Mouse (Mus musculus) kidney, embryonic 14.5 days (tissue): ENCODE measurements at regions not wholly inside any gene's neighbourhood (a gene's known extent, or its start where the extent isn't known, plus 50 kb on each side); places are given as distances from the start of the nearest gene placed in this dataset.

Experiments
- ATAC-seq: fragments of 200-750 bp; cut with Nextera tagmentation; 2 replicates; pipeline ENCODE4 v1.8.0; 2017; ENCODE audit warnings: moderate number of reproducible peaks, mild to moderate bottlenecking, moderate TSS enrichment, moderate library complexity; ENCODE audit not compliant: low FRiP score, low TSS enrichment
- H3K27ac ChIP-seq: fragments of 300-500 bp; sonication (generic); 2 replicates; pipeline ENCODE4 v1.5.1; 2014; ENCODE audit warnings: low read depth, mild to moderate bottlenecking, low read length, moderate library complexity, mixed read lengths
- H3K27me3 ChIP-seq: fragments of 300-500 bp; sonication (generic); 2 replicates; pipeline ENCODE4 v1.6.1; 2014; ENCODE audit warnings: mild to moderate bottlenecking, low read length; ENCODE audit not compliant: control insufficient read depth, insufficient read depth
- H3K36me3 ChIP-seq: fragments of 300-500 bp; sonication (generic); 2 replicates; pipeline ENCODE4 v1.6.1; 2014; ENCODE audit warnings: low read length, mixed read lengths; ENCODE audit not compliant: control insufficient read depth, insufficient read depth
- H3K4me1 ChIP-seq: fragments of 300-500 bp; sonication (generic); 2 replicates; pipeline ENCODE4 v1.6.1; 2014; ENCODE audit warnings: low read length, mixed read lengths; ENCODE audit not compliant: control insufficient read depth, insufficient read depth
- H3K4me2 ChIP-seq: fragments of 300-500 bp; sonication (generic); replicated peaks from 2 replicates; pipeline ENCODE4 v1.6.1; 2014; ENCODE audit warnings: low read depth, mild to moderate bottlenecking, low read length
- H3K4me3 ChIP-seq: fragments of 300-500 bp; sonication (generic); 2 replicates; pipeline ENCODE4 v1.5.1; 2014; ENCODE audit warnings: mild to moderate bottlenecking, low read length
- H3K9ac ChIP-seq: fragments of 300-500 bp; sonication (generic); 2 replicates; pipeline ENCODE4 v1.6.1; 2014; ENCODE audit warnings: low read depth, mild to moderate bottlenecking, low read length, moderate library complexity
- H3K9me3 ChIP-seq: fragments of 300-500 bp; sonication (generic); 2 replicates; pipeline ENCODE4 v1.6.1; 2016; ENCODE audit warnings: low read length; ENCODE audit not compliant: control insufficient read depth
- WGBS: fragments of 180-500 bp; shearing (Covaris S2); extraction: QIAGEN DNeasy Blood & Tissue Kit; methylation state at CpG from one replicate; pipeline ENCODE4 v1.1.7; 2014; 5-methylcytosine and 5-hydroxymethylcytosine counted together

GRCm38 (mm10) chr7:116857141-116857540 lies 353.0 kb downstream of the Nucb2 start:
- Histone ChIP-seq H3K9ac (no peak overlapping the region), H3K4me3 (no peak overlapping the region), H3K27ac (no peak overlapping the region), H3K4me2 (no peak overlapping the region), H3K27me3 (no peaks in the 10 kb centered on the region), H3K9me3 (no peaks in the 10 kb centered on the region), H3K4me1 (peaks cover 3% of the 10 kb centered on the region; the same call in 1 of the 2 replicates), H3K36me3 (no peaks in the 10 kb centered on the region)
- ATAC-seq: no peak; the same call in 1 of the 2 replicates
- WGBS: 34% methylated on average over 5 of the region's 5 CpGs

GRCm38 (mm10) chr7:116857744-116858143 lies 353.6 kb downstream of the Nucb2 start:
- Histone ChIP-seq H3K9ac (no peak overlapping the region), H3K36me3 (no peaks in the 10 kb centered on the region), H3K27me3 (no peaks in the 10 kb centered on the region), H3K27ac (no peak overlapping the region), H3K4me1 (peaks cover 3% of the 10 kb centered on the region; the same call in 1 of the 2 replicates), H3K4me2 (no peak overlapping the region), H3K4me3 (no peak overlapping the region), H3K9me3 (no peaks in the 10 kb centered on the region)
- WGBS: 25% methylated on average over 4 of the region's 4 CpGs
- peak; percentile 60; the same call in 1 of the 2 replicates for ATAC-seq

GRCm38 (mm10) chr7:116882268-116882964 lies 378.2 kb downstream of the Nucb2 start:
- Histone ChIP-seq H3K4me3 (no peak overlapping the region), H3K36me3 (no peaks in the 10 kb centered on the region), H3K4me1 (peaks cover 3% of the 10 kb centered on the region; the same call in 1 of the 2 replicates), H3K4me2 (no peak overlapping the region), H3K27ac (peak overlapping the region; percentile 51; the same call in 1 of the 2 replicates), H3K9ac (no peak overlapping the region), H3K9me3 (no peaks in the 10 kb centered on the region), H3K27me3 (no peaks in the 10 kb centered on the region)
- ATAC-seq: peak; percentile 93
- 19% methylated on average over 5 of the region's 5 CpGs for WGBS

GRCm38 (mm10) chr7:116893846-116894245 lies 389.7 kb downstream of the Nucb2 start:
- Histone ChIP-seq H3K4me3 (no peak overlapping the region), H3K4me1 (0 out of 2 replicates have a peak, but pooled peaks cover 4% of the 10 kb centered on the region), H3K27me3 (no peaks in the 10 kb centered on the region), H3K9ac (no peak overlapping the region), H3K9me3 (no peaks in the 10 kb centered on the region), H3K4me2 (no peak overlapping the region), H3K27ac (no peak overlapping the region), H3K36me3 (no peaks in the 10 kb centered on the region)
- 12% methylated on average over 6 of the region's 6 CpGs for WGBS
- peak; percentile 97 for ATAC-seq

GRCm38 (mm10) chr7:116915797-116916196 lies 411.6 kb downstream of the Nucb2 start:
- Histone ChIP-seq H3K4me2 (no peak overlapping the region), H3K36me3 (no peaks in the 10 kb centered on the region), H3K4me1 (no peaks in the 10 kb centered on the region), H3K27ac (no peak overlapping the region), H3K27me3 (no peaks in the 10 kb centered on the region), H3K9me3 (no peaks in the 10 kb centered on the region), H3K9ac (no peak overlapping the region), H3K4me3 (no peak overlapping the region)
- no peak for ATAC-seq
- 64% methylated on average over 6 of the region's 6 CpGs for WGBS

- no peaks in the 10 kb centered on the region for H3K4me1 ChIP-seq
- no peak for ATAC-seq
- no peak overlapping the region for H3K4me2 ChIP-seq
- no peak overlapping the region for H3K4me3 ChIP-seq
- no peaks in the 10 kb centered on the region for H3K27me3 ChIP-seq
- H3K9me3 ChIP-seq: no peaks in the 10 kb centered on the region
- no peak overlapping the region for H3K9ac ChIP-seq
- WGBS: 78% methylated on average over 6 of the region's 6 CpGs
- H3K27ac ChIP-seq: no peak overlapping the region
- no peaks in the 10 kb centered on the region for H3K36me3 ChIP-seq
Measured at GRCm38 (mm10) chr7:116917921-116918670, 413.9 kb downstream of the Nucb2 start.

GRCm38 (mm10) chr7:116946448-116946847 lies 434.3 kb upstream of the Xylt1 start:
- H3K4me1 ChIP-seq: no peaks in the 10 kb centered on the region
- H3K4me3 ChIP-seq: no peak overlapping the region

GRCm38 (mm10) chr7:116959196-116959895 lies 421.4 kb upstream of the Xylt1 start:
- H3K27ac ChIP-seq: no peak overlapping the region

More at GRCm38 (mm10) chr7:116946448-116946847, 434.3 kb upstream of the Xylt1 start:
- Histone ChIP-seq H3K9ac (no peak overlapping the region), H3K36me3 (no peaks in the 10 kb centered on the region), H3K27ac (no peak overlapping the region), H3K9me3 (no peaks in the 10 kb centered on the region), H3K27me3 (no peaks in the 10 kb centered on the region), H3K4me2 (no peak overlapping the region)
- ATAC-seq: no peak
- 87% methylated on average over 2 of the region's 2 CpGs for WGBS

More at GRCm38 (mm10) chr7:116959196-116959895, 421.4 kb upstream of the Xylt1 start:
- Histone ChIP-seq H3K9me3 (no peaks in the 10 kb centered on the region), H3K36me3 (no peaks in the 10 kb centered on the region), H3K4me3 (no peak overlapping the region), H3K9ac (no peak overlapping the region), H3K27me3 (no peaks in the 10 kb centered on the region), H3K4me1 (no peaks in the 10 kb centered on the region), H3K4me2 (no peak overlapping the region)
- no peak for ATAC-seq
- WGBS: 75% methylated on average over 14 of the region's 14 CpGs
